Mouse (Mus musculus): ENCODE measurements at regions not wholly inside any gene's neighbourhood (a gene's known extent, or its start where the extent isn't known, plus 50 kb on each side); places are given as distances from the start of the nearest gene placed in this dataset.

GRCm38 (mm10) chr2:78214469-78214868, 268.3 kb upstream of the Cwc22 start:
- TF ChIP-seq CTCF (conservative IDR thresholded peaks at IDR 0.05; ENCODE audit: insufficient read depth, insufficient read length, low read depth, low read length): no peak
- no peak for TF ChIP-seq POLR2A (IDR thresholded peaks at IDR 0.05; ENCODE audit: low read depth, low read length)

Measured in kidney, adult 2 months (tissue).